Mouse (Mus musculus) lung, adult 2 months (tissue): ENCODE measurements around the gene Pkhd1.

ENCODE experiments used
- CTCF ChIP-seq: fragments of 200-500 bp; IDR thresholded peaks from 2 replicates; pipeline ENCODE4 v1.5.1; 2011; ENCODE audit warnings: mild to moderate bottlenecking, low read length, control low read depth; ENCODE audit not compliant: insufficient read depth
- POLR2A ChIP-seq: fragments of 200-500 bp; IDR thresholded peaks from 2 replicates; pipeline ENCODE4 v1.6.1; 2011; ENCODE audit warnings: low read depth, mild to moderate bottlenecking, control low read depth, low read length, borderline replicate concordance; ENCODE audit errors: extremely low read depth

- no peak for TF ChIP-seq CTCF
- TF ChIP-seq POLR2A = no peak
Observed at GRCm38 (mm10) chr1:20302187-20302942, 315.5 kb downstream of the Pkhd1 start.
